Mouse (Mus musculus): Measurements from ENCODE around the gene Synpo2l.
"Not testable (repeated sequence)": the region's sequence is repeated elsewhere in the genome, so short reads cannot be mapped to it uniquely, and the experiment has no call there.

The Synpo2l gene

DNA sequence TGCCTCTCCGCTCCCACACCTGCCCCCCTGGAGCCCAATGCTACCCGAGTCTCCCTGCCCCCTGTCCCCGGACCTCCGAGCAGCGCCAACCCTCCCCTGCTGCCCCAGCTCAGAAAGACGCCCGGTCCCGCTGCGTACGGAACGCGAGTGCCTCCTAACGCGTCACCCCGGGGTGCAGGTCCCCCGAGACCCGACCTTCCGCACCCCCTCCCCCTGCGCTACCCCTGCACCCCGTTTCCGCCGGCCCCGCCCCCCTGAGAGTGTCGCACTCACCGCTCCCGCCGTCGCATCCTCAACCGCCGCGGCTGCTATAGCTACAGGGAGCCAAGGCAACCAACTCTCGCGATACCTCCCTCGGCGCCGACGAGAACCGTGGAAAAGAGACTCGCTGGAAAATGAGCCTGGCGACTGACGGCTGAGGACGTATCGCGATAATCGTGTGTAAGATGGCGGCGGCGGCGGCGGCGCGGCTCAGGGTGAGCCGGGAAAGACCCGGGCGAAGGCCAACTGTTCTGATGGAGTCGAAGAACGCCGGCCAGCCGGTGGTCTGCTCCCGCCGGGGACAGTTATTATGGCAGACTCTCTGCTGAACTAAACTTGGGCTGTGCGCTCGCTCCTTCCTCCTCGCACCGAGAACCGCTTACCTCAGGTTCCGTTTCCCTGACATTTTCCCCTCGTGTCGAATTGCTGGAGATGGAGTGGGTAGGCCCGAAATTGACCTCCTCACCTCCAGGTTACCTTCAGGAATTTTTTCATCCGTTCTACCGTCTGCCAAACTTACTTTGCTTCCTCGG lies 27.3 kb downstream of the Synpo2l start, which contains the start of gene Usp54:
TSS of gene Usp54 (minus strand) at position 420 of the 794 bp plus-strand sequence.
- DNase-seq, result peak; percentile 98

- DNase-seq, result no peak
Observed at GRCm38 (mm10) chr14:20639918-20640619, 28.1 kb downstream of the Synpo2l start.

DNA sequence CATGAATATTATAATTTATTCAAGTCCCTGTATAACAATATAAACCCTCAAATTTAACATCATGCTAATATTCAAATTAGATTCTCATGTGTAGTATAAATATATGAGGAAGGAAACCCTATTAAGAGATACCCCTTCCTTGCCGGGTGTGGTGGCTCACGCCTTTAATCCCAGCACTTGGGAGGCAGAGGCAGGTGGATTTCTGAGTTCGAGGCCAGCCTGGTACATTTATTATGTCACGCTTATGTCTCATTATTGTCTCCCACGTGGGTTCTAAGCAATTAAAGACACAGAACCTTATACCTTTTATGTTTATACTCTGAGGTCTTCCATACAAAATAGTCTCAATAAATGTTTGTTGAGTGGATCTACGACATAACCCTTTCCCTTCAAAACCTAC lies 29.5 kb downstream of the Synpo2l start:
- no peak for DNase-seq

DNA sequence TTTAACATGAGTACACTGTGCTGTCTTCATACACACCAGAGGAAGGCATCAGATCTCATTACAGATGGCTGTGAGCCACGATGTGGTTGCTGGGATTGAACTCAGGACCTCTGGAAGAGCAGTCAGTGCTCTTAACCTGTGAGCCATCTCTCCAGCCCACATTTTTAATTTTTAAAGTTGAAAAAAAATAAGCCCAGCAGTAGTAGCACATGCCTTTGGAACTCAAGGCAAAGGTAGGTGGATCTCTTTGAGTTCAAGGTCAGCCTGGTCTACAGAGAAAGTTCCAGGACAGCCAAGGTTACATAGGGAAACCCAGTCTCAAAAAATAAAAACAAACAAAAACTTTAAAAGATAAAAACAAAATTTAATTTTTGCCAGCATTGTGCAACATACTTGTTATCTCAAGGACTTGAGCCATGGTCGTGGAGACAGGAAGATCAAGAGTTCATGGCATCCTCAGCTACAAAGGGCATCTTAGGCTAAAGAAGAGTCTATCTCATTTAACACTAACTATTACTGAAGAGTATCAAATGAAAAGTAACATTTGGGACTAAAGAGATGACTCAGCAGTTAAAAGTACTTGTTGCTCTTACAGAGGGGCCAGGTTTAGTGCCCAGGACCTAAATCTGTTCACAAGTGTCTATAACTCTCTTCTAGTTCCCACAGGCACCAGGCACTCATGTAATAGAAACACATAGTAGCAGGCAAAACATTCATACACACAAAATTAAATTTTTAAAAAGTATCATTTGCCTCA lies 30.2 kb downstream of the Synpo2l start:
- no peak for DNase-seq

GRCm38 (mm10) chr14:20636968-20637367 lies 31.2 kb downstream of the Synpo2l start:
- DNase-seq, result not testable (repeated sequence)

GRCm38 (mm10) chr14:20635546-20635945 lies 32.6 kb downstream of the Synpo2l start:
- DNase-seq, result no peak

DNA sequence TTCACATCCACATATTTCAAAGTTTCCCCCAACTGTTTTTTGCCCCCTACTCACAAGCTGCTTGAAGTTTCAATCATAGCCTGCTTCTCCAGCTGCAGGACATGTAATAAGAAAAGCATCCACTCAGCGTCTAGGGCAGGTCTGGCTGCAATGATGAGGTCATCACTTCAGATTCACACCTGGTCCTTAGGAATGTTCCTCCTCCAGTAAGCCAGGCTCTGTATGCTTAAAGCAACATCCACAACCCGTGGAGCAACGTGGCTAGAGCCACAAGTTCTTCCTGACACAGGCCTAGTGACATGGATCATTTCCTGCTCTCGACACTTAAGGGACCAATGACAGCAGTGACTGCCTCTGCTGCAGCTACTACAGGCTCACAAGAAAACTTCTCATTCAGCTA lies 36.9 kb downstream of the Synpo2l start:
- no peak for DNase-seq

DNA sequence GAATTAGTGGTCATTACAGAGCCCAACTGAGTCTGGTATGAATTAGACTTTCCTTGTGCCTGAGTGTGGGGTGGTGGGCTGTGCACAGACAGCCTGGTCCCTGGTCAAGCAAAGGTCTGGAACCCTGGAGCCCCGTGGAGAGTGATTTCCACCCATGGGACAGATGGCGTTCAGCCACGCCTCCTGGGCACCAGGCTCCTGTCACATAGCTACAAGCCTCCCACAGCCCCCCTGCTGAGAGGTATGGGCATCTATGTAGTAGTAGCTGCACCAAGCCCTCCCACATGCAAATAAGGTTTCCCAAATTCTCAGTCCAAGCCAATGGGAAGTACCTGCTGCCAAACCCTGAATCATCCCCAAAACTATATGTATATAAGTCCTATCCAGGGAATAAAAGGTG lies 41.2 kb downstream of the Synpo2l start:
- no peak for DNase-seq

- no peak for DNase-seq
Observed at GRCm38 (mm10) chr14:20626447-20626846, 41.7 kb downstream of the Synpo2l start.

DNA sequence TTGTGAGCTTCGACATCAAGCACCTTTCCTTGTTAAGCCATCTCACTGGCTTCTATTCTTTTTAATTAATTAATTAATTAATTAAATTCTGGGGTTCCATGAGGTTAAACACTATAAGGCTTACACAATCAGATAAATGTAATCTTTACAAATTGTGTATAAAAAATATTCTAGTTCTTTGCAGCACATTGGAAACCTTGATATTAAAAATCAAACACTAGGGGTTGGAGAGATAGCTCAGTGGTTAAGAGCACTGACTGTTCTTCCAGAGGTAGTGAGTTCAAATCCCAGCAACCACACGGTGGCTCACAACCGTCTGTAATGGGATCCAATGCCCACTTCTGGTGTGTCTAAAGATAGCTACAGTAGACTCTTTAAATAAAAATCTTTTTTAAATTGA lies 45.2 kb downstream of the Synpo2l start:
- no peak for DNase-seq

DNA sequence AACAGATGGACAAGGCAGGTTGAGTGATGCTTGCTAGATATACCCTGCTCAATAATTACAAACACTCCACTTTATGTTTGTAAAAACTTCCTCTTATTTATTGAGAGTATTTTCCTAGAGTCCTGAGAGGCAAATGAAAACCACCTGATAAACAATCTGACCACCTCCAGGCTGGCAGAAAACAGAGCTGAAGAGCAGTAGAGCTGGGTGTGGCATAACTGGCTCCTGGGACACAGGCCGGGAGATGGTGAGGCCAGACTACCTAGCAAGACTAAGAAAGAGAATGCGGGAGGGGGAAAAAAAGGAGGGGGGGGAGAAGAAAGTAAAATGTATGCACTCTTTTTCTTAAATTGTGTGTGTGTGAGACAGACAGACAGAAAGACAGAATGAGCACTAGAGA lies 45.7 kb downstream of the Synpo2l start:
- no peak for DNase-seq

- no peak for DNase-seq
Observed at GRCm38 (mm10) chr14:20621903-20622302, 46.3 kb downstream of the Synpo2l start.

GRCm38 (mm10) chr14:20619131-20619530 lies 49.0 kb downstream of the Synpo2l start:
- DNase-seq, result no peak

GRCm38 (mm10) chr14:20618211-20618610 lies 49.9 kb downstream of the Synpo2l start:
- DNase-seq, result no peak

DNA sequence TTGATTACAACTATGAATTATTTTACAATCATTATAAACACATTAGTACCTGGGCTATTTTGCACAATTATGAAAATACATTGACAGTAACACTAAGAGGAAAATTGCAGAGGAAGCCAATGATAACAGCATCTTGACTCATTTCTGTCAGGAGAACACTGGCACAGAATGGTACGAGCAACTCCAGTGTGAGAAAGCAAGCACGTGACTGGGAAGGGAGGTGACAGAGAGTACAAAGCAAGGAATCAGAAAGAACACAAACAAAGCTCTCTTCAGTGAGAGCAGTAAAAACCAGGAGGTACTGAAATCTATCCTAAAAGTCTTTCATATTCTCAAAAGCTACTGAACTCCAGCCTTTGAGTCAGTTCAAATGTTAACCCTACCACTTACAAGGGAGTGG lies 51.7 kb downstream of the Synpo2l start:
- DNase-seq, result no peak

DNA sequence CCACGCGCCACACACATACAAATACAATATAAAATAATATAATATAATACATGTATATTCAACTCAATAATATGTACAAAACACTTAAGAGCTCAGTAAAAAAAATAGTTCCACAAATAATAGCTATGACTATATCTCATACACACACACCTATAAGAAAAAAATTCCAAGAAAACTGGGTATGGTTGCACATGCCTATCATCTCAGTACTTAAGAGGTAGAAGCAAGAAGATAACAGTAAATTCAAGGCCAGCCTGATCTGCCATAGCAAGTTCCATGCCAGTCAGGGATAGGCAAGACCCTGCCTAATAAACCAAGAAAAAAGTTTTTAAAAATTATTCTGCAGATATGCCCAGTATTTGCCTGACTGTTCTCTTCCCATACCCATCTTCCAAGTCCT lies 53.1 kb downstream of the Synpo2l start:
- DNase-seq, result no peak

- DNase-seq, result no peak
Observed at GRCm38 (mm10) chr14:20612820-20613219, 55.3 kb downstream of the Synpo2l start.

GRCm38 (mm10) chr14:20610146-20610545 lies 58.0 kb downstream of the Synpo2l start:
- no peak for DNase-seq

DNA sequence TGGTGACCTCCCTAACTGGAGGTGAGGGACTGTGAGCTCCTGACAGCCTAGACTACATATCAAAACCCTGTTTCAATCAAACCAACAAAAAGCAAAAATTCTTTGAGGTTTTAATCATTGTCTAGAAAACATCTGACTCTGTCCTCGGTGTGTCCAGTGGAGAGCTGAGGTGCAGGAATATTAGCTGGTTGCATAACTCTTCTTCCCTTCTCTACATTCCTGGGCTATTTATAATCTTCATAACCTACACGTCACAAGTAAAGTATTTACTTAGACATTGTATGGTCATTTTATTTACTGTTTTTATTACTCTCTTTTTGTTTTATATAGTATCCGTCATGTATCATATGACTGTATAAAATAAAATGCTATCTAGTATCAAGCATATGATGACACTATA lies 58.6 kb downstream of the Synpo2l start:
- DNase-seq, result no peak
